Mouse (Mus musculus) hindbrain, postnatal 0 days (tissue): ENCODE results near the gene Gm2a. TPM values are rescaled to one million over a fixed set of nuclear protein-coding genes. Genes with fewer than 3 reads are reported as not detected.

Experiments used
- ATAC-seq: fragments of 200-750 bp; cut with Nextera tagmentation; 2 replicates; pipeline ENCODE4 v1.8.0; 2017; ENCODE audit warnings: mild to moderate bottlenecking, moderate TSS enrichment, moderate library complexity
- DNase-seq: peaks from one replicate; pipeline ENCODE4 v3.0.0-alpha.2; 2015; ENCODE audit warnings: low spot score
- H3K27ac ChIP-seq: fragments of 300-500 bp; sonication (generic); 2 replicates; pipeline ENCODE4 v1.5.1; 2014; ENCODE audit warnings: mild to moderate bottlenecking
- H3K27me3 ChIP-seq: fragments of 300-500 bp; sonication (generic); 2 replicates; pipeline ENCODE4 v1.6.1; 2014; ENCODE audit warnings: low read length, mixed read lengths; ENCODE audit not compliant: insufficient read depth
- H3K36me3 ChIP-seq: fragments of 300-500 bp; sonication (generic); 2 replicates; pipeline ENCODE4 v1.6.1; 2014; ENCODE audit warnings: low read length, mixed read lengths; ENCODE audit not compliant: insufficient read depth
- H3K4me1 ChIP-seq: fragments of 300-500 bp; sonication (generic); 2 replicates; pipeline ENCODE4 v1.6.1; 2014; ENCODE audit warnings: antibody characterized with exemption, low read length, mixed read lengths; ENCODE audit not compliant: insufficient read depth
- H3K4me2 ChIP-seq: fragments of 300-500 bp; sonication (generic); 2 replicates; pipeline ENCODE4 v1.6.1; 2014; ENCODE audit warnings: low read depth, mild to moderate bottlenecking, low read length, moderate library complexity, mixed read lengths
- H3K4me3 ChIP-seq: fragments of 300-500 bp; sonication (generic); 2 replicates; pipeline ENCODE4 v1.5.1; 2014; ENCODE audit warnings: low read length
- H3K9ac ChIP-seq: fragments of 300-500 bp; sonication (generic); replicated peaks from 2 replicates; pipeline ENCODE4 v1.6.1; 2014; ENCODE audit warnings: mild to moderate bottlenecking, low read length, moderate library complexity, mixed read lengths
- H3K9me3 ChIP-seq: fragments of 300-500 bp; sonication (generic); 2 replicates; pipeline ENCODE4 v1.6.1; 2016; ENCODE audit warnings: low read length, mixed read lengths
- CTCF ChIP-seq: IDR thresholded peaks from 2 replicates; pipeline ENCODE4 v1.5.1; 2016; ENCODE audit warnings: antibody characterized with exemption, control low read depth, low read depth
- WGBS: fragments of 180-500 bp; shearing (Covaris S2); extraction: QIAGEN DNeasy Blood & Tissue Kit; methylation state at CpG from one replicate; pipeline ENCODE4 v1.1.7; 2014; 5-methylcytosine and 5-hydroxymethylcytosine counted together
- polyA plus RNA-seq: library from polyadenylated mRNA; unstranded; fragments of >200 nt; fragmentation: Nextera tagmentation; extraction: Ambion mirVana; gene quantifications from 2 replicates; pipeline ENCODE4 v1.2.1, GENCODE M21; 2015
- total RNA-seq: library from RNA; depleted of rRNA; stranded (reverse); fragments of >200 nt; gene quantifications from 2 replicates; pipeline ENCODE4 v1.2.3, GENCODE M21; 2014; rRNA removed

Gene Gm2a
- total RNA-seq (45.2 and 48.9 TPM in 2 replicates), polyA plus RNA-seq (67.8 and 72.1 TPM in 2 replicates)

- TF ChIP-seq CTCF: no peak; the same call in 1 of the 2 replicates
- peak within 1 kb of the TSS; percentile 69 for H3K9ac ChIP-seq
- 2% methylated on average over 44 of the region's 45 CpGs for WGBS
These were observed at the start of gene Gm2a for GRCm38 (mm10) chr11:55097463-55098188. Gm2a (plus strand) TSS chr11:55098115.

DNA sequence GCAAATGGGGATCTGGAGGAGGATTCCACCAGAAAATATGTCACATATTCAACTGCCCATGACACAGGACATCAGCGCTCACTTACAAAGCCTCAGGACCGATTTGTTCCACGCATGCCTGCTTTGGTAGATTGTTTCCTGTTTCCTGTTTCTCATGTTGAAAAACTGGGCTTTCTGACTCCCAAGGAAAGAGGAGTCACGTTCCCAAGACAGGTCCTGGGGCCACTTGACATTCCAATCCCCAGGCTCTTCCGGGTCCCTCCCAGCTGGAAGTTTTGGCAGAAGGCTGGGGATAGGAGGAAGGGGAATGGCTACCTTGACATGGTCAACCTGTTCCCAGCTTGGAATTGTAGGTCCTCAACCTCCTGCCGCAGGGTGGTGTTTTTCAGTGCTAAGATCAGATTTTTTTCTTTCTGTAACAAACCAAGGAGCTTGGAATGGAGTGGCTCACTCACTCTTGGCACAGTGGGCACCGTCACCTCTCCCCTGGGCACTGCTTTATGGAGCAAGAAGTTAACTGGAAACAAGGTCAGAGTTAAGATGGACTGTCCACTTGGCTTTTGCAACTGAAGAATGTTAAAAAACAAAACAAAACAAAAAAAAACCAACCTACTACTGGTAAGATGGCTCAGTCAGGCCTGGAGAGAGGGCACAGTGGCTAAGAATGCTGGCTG lies 46.9 kb upstream of the Gm2a start:
- DNase-seq (no peak), ATAC-seq (no peak)
- TF ChIP-seq CTCF: no peak
- no peak overlapping the region for H3K9ac ChIP-seq
- no peaks in the 10 kb centered on the region for H3K9me3 ChIP-seq
- H3K27ac ChIP-seq: no peak overlapping the region
- no peaks in the 10 kb centered on the region for H3K27me3 ChIP-seq
- no peaks in the 10 kb centered on the region for H3K4me1 ChIP-seq
- no peak overlapping the region for H3K4me3 ChIP-seq
- H3K4me2 ChIP-seq: no peak overlapping the region
- no peaks in the 10 kb centered on the region for H3K36me3 ChIP-seq
- WGBS: 82% methylated on average over 7 of the region's 7 CpGs

More at GRCm38 (mm10) chr11:55097463-55098188, at the start of gene Gm2a:
- no peaks in the 10 kb centered on the region for H3K27me3 ChIP-seq
- H3K4me2 ChIP-seq: peak within 1 kb of the TSS; percentile 74
- H3K4me3 ChIP-seq: peak within 1 kb of the TSS; percentile 59
- no peaks in the 10 kb centered on the region for H3K36me3 ChIP-seq
- no peaks in the 10 kb centered on the region for H3K9me3 ChIP-seq
- peak; percentile 98 for ATAC-seq
- DNase-seq: peak; percentile 96
- H3K4me1 ChIP-seq: peaks cover 4% of the 10 kb centered on the region; the same call in 1 of the 2 replicates
- peak within 1 kb of the TSS; percentile 87 for H3K27ac ChIP-seq

- DNase-seq: no peak
- Histone ChIP-seq H3K27me3 (no peaks in the 10 kb centered on the region), H3K4me3 (no peak overlapping the region), H3K9ac (no peak overlapping the region), H3K9me3 (no peaks in the 10 kb centered on the region), H3K4me1 (no peaks in the 10 kb centered on the region), H3K27ac (no peak overlapping the region), H3K4me2 (no peak overlapping the region), H3K36me3 (no peaks in the 10 kb centered on the region)
- 82% methylated on average over 3 of the region's 3 CpGs for WGBS
- ATAC-seq: no peak
- no peak for TF ChIP-seq CTCF
These were observed 40.4 kb upstream of the Gm2a start for GRCm38 (mm10) chr11:55057511-55057910.

- H3K9ac ChIP-seq: no peak overlapping the region
- DNase-seq: no peak
- TF ChIP-seq CTCF: no peak
- H3K4me3 ChIP-seq: no peak overlapping the region
- no peak overlapping the region for H3K4me2 ChIP-seq
- no peak for ATAC-seq
- no peaks in the 10 kb centered on the region for H3K36me3 ChIP-seq
- no peaks in the 10 kb centered on the region for H3K4me1 ChIP-seq
- WGBS: 95% methylated on average over 5 of the region's 5 CpGs
- no peaks in the 10 kb centered on the region for H3K9me3 ChIP-seq
- H3K27me3 ChIP-seq: no peaks in the 10 kb centered on the region
- H3K27ac ChIP-seq: no peak overlapping the region
These were observed 37.1 kb upstream of the Gm2a start for GRCm38 (mm10) chr11:55060802-55061201.

- Histone ChIP-seq H3K4me1 (no peaks in the 10 kb centered on the region), H3K9me3 (no peaks in the 10 kb centered on the region), H3K36me3 (no peaks in the 10 kb centered on the region), H3K4me2 (no peak overlapping the region), H3K27me3 (no peaks in the 10 kb centered on the region), H3K27ac (no peak overlapping the region), H3K9ac (no peak overlapping the region), H3K4me3 (no peak overlapping the region)
- WGBS: 58% methylated on average over 5 of the region's 5 CpGs
- TF ChIP-seq CTCF: no peak
- ATAC-seq: no peak
- no peak for DNase-seq
These were observed 35.1 kb upstream of the Gm2a start for GRCm38 (mm10) chr11:55062856-55063255.

- DNase-seq (no peak), ATAC-seq (no peak)
- Histone ChIP-seq H3K4me3 (no peak overlapping the region), H3K27me3 (no peaks in the 10 kb centered on the region), H3K27ac (no peak overlapping the region), H3K9me3 (no peaks in the 10 kb centered on the region), H3K4me2 (no peak overlapping the region), H3K4me1 (no peaks in the 10 kb centered on the region), H3K36me3 (no peaks in the 10 kb centered on the region), H3K9ac (no peak overlapping the region)
- WGBS: 46% methylated on average over 4 of the region's 4 CpGs
- no peak for TF ChIP-seq CTCF
These were observed 31.0 kb upstream of the Gm2a start for GRCm38 (mm10) chr11:55066921-55067320.

- Histone ChIP-seq H3K4me3 (no peak overlapping the region), H3K9me3 (no peaks in the 10 kb centered on the region), H3K4me2 (no peak overlapping the region), H3K27me3 (no peaks in the 10 kb centered on the region), H3K27ac (no peak overlapping the region), H3K36me3 (no peaks in the 10 kb centered on the region), H3K4me1 (no peaks in the 10 kb centered on the region), H3K9ac (no peak overlapping the region)
- ATAC-seq (no peak), DNase-seq (peak; percentile 54)
- 43% methylated on average over 2 of the region's 2 CpGs for WGBS
- TF ChIP-seq CTCF: no peak
These were observed 28.9 kb upstream of the Gm2a start for GRCm38 (mm10) chr11:55069023-55069422.
